Mouse (Mus musculus): ENCODE results near the gene Pcdh20. TPM values are rescaled to one million over a fixed set of nuclear protein-coding genes. Genes with fewer than 3 reads are reported as not detected.

The Pcdh20 gene
- polyA plus RNA-seq (2015; fragmentation: Illumina TruSeq; extraction: RNeasy Lipid Tissue Mini Kit (QIAGEN cat#74804); ENCODE audit: low read depth, low replicate concordance) = 17.4 TPM

GRCm38 (mm10) chr14:88470495-88471434 lies at the start of gene Pcdh20:
TSS of gene Pcdh20 (minus strand) at chr14:88471396.

